Mouse (Mus musculus) embryonic facial prominence, embryonic 11.5 days (tissue): Measurements from ENCODE around the gene Adssl1. TPM values are rescaled to one million over a fixed set of nuclear protein-coding genes. Genes with fewer than 3 reads are reported as not detected.

Experiments
- ATAC-seq: fragments of 200-750 bp; cut with Nextera tagmentation; replicated peaks from 2 replicates; pipeline ENCODE4 v1.8.0; 2017; ENCODE audit warnings: low read depth; ENCODE audit not compliant: insufficient number of reproducible peaks, low FRiP score, low TSS enrichment
- DNase-seq: peaks from one replicate; pipeline ENCODE4 v3.0.0-alpha.2; 2015; ENCODE audit warnings: low spot score
- H3K27ac ChIP-seq: fragments of 300-500 bp; sonication (generic); replicated peaks from 2 replicates; pipeline ENCODE4 v1.5.1; 2014; ENCODE audit warnings: mild to moderate bottlenecking, low read depth, low read length, control low read depth
- H3K27me3 ChIP-seq: fragments of 300-500 bp; sonication (generic); 2 replicates; pipeline ENCODE4 v1.6.1; 2014; ENCODE audit warnings: mild to moderate bottlenecking, low read length, moderate library complexity, mixed read lengths; ENCODE audit not compliant: control insufficient read depth, insufficient read depth
- H3K36me3 ChIP-seq: fragments of 300-500 bp; sonication (generic); replicated peaks from 2 replicates; pipeline ENCODE4 v1.6.1; 2014; ENCODE audit warnings: low read depth, mild to moderate bottlenecking, low read length, moderate library complexity, mixed read lengths; ENCODE audit not compliant: control insufficient read depth, insufficient read depth
- H3K4me1 ChIP-seq: fragments of 300-500 bp; sonication (generic); 2 replicates; pipeline ENCODE4 v1.6.1; 2014; ENCODE audit warnings: low read length, mixed read lengths; ENCODE audit not compliant: control insufficient read depth, insufficient read depth
- H3K4me2 ChIP-seq: fragments of 300-500 bp; sonication (generic); 2 replicates; pipeline ENCODE4 v1.6.1; 2014; ENCODE audit warnings: low read depth, mild to moderate bottlenecking, control low read depth, low read length, moderate library complexity
- H3K4me3 ChIP-seq: fragments of 300-500 bp; sonication (generic); 2 replicates; pipeline ENCODE4 v1.5.1; 2014; ENCODE audit warnings: low read depth, low read length, control low read depth
- H3K9ac ChIP-seq: fragments of 300-500 bp; sonication (generic); replicated peaks from 2 replicates; pipeline ENCODE4 v1.6.1; 2014; ENCODE audit warnings: mild to moderate bottlenecking, control low read depth, low read length
- H3K9me3 ChIP-seq: fragments of 300-500 bp; sonication (generic); replicated peaks from 2 replicates; pipeline ENCODE4 v1.6.1; 2016; ENCODE audit warnings: mild to moderate bottlenecking, low read length, inconsistent platforms, mixed read lengths; ENCODE audit not compliant: control insufficient read depth
- WGBS: fragments of 180-500 bp; shearing (Covaris S2); extraction: QIAGEN DNeasy Blood & Tissue Kit; methylation state at CpG from one replicate; pipeline ENCODE4 v1.1.7; 2014; 5-methylcytosine and 5-hydroxymethylcytosine counted together
- polyA plus RNA-seq: library from polyadenylated mRNA; unstranded; fragments of >200 nt; fragmentation: Nextera tagmentation; extraction: Ambion mirVana; gene quantifications from 2 replicates; pipeline ENCODE4 v1.2.1, GENCODE M21; 2014

The Adssl1 gene
- polyA plus RNA-seq, 1 experiment from 2014 or later = 4.2 TPM

DNA sequence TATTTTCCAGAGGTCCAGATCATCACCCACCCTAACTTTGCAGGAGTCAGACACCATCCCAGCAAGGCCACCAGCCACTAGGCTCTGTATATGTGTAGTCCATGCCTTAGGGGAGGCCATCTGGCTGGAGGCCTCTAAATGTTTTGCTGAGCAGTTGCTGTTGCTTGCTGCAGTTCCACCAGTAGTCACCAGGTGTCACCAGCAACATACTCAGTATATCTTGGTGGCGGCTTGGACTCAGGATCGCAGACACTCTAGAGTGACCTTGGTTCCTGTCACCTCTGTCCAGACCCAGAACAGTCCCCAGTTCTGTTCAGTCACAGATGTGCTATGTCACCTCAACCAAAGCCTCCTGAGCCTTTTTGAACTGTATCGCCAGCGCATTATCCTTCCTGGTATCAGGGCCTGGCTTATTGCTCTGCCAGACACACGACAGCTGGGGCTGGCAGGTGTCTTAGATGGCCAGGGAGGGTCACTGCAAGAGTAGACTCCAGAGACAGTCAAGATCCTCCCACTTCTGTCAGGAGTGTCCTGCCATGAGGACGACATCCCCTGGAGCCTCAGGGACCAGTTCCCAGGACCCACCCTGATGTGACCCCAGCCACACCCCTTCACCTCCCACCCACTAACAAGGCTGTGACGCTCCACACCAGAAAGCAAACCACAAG, 33.4 kb downstream of the Adssl1 start:
- H3K4me2 ChIP-seq = no peak overlapping the region
- WGBS = 63% methylated on average over 7 of the region's 7 CpGs
- H3K27ac ChIP-seq = no peak overlapping the region
- ATAC-seq (0 out of 2 replicates have a peak, but pooled peaks have one; percentile 30), DNase-seq (peak; percentile 88)
- H3K9me3 ChIP-seq = no peaks in the 10 kb centered on the region
- no peaks in the 10 kb centered on the region for H3K4me1 ChIP-seq
- no peak overlapping the region for H3K4me3 ChIP-seq
- H3K27me3 ChIP-seq = no peaks in the 10 kb centered on the region
- peaks cover 20% of the 10 kb centered on the region for H3K36me3 ChIP-seq
- H3K9ac ChIP-seq = no peak overlapping the region

DNA sequence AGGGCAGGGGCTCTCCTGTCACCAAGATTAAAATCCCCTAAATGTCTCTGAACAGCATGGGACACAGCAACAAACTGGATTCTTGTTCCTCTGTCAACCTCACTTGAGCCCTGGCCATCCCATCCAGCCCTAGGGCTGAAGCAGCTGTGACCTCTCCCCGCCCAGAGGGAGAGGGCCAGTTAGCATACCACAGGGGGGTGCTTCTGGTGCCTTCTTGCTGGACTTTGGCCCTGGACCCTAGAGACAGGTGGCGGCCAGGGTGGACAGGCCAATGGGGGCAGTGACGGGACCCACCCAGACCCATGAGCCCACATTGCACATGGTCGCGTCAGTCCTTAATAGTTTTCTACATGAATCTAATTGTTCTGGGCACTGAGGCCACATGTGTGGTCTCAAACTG, 34.2 kb downstream of the Adssl1 start:
- Histone ChIP-seq H3K36me3 (peaks cover 24% of the 10 kb centered on the region), H3K9me3 (no peaks in the 10 kb centered on the region), H3K4me1 (no peaks in the 10 kb centered on the region), H3K4me2 (no peak overlapping the region), H3K27me3 (no peaks in the 10 kb centered on the region), H3K27ac (no peak overlapping the region), H3K4me3 (no peak overlapping the region), H3K9ac (no peak overlapping the region)
- DNase-seq = no peak
- no peak for ATAC-seq
- 80% methylated on average over 5 of the region's 5 CpGs for WGBS

DNA sequence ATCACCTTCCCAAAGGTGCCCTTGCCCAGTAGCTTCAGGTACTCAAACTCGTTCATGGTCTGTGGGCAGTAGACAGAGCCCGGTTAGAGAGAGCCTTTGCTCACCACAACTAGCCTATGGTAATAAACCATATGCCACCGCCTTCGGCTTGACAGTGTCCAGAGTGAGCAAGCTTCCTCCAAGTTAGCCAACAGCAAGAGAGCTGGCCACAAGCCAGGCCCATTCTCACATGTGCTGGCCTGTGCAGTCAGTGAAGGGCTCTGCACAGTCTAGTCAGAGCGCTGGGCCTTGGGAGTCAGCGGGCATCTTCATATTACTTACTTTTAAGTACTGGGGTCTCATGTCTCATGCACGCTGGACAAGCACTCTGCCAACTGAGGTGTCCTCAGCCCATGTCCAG, 38.8 kb downstream of the Adssl1 start:
- H3K36me3 ChIP-seq = peaks cover 40% of the 10 kb centered on the region
- ATAC-seq = no peak

DNA sequence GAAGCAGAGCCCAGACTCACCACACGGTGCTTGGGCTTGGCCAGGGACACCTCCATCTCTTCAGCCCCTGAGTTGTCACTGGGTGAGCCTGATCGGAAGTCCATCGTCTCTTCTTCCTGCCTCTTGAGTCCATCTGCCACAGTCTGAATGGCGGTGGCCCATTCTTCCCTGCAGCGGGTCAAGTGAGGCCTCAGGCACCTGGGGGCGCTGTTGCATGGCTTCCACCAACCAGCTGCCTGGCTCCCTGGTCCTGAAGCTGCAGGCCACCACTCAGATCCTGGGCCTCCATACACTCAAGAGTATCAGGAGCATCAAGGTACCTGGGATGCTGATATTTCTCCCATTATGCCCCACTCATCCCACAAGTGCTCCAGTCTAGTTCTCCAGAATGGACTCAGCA, 39.3 kb downstream of the Adssl1 start:
- 75% methylated on average over 6 of the region's 6 CpGs for WGBS
- H3K4me2 ChIP-seq = no peak overlapping the region
- H3K9ac ChIP-seq = no peak overlapping the region
- H3K4me3 ChIP-seq = no peak overlapping the region
- H3K4me1 ChIP-seq = peaks cover 2% of the 10 kb centered on the region; the same call in 1 of the 2 replicates
- H3K9me3 ChIP-seq = no peaks in the 10 kb centered on the region
- ATAC-seq = no peak
- no peaks in the 10 kb centered on the region for H3K27me3 ChIP-seq
- no peak overlapping the region for H3K27ac ChIP-seq
- peaks cover 40% of the 10 kb centered on the region for H3K36me3 ChIP-seq
- DNase-seq = no peak

More for the DNA sequence above, 38.8 kb downstream of the Adssl1 start:
- no peaks in the 10 kb centered on the region for H3K27me3 ChIP-seq
- H3K4me3 ChIP-seq = no peak overlapping the region
- H3K9ac ChIP-seq = no peak overlapping the region
- DNase-seq = no peak
- no peak overlapping the region for H3K27ac ChIP-seq
- H3K4me2 ChIP-seq = no peak overlapping the region
- H3K9me3 ChIP-seq = no peaks in the 10 kb centered on the region
- peaks cover 2% of the 10 kb centered on the region; the same call in 1 of the 2 replicates for H3K4me1 ChIP-seq
- 96% methylated on average over 7 of the region's 7 CpGs for WGBS

DNA sequence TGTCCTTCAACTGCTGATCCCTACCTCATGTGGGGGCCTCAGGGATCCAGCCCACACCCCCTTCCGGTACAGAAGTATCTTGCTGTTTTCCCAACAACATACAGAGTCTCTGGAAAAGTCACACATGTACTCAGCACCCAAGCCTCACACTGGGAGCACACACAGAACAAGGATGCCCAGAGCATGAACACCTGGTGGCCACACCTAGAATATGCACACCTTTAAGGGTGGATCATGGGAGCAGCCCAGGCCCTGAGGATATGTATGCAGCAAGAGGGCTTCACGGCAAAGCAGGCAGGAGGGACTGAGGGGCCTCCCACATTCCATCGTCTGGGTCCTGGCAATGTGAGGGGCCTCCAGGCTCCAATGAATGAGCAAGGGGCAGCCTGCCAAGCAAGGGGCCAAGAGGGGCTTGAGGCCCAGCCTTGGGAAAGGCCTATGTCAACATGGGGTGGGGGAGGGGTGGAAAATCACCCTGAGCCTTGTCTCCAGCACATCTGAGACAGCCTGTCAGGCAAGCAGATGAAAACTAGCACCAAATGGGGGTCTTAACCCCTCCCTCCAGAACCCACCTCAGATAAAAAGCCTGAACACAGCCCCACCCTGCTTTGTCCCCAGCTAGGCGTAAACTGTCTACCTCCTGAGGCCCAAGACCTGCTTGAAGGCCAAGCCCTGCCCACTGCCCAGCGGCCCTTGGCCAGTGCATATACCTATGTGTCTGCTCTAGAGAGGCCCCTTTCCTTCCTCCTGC, 40.9 kb downstream of the Adssl1 start:
- peak; percentile 65 for DNase-seq
- H3K9me3 ChIP-seq = no peaks in the 10 kb centered on the region
- peaks cover 2% of the 10 kb centered on the region; the same call in 1 of the 2 replicates for H3K4me1 ChIP-seq
- WGBS = 51% methylated on average over 5 of the region's 5 CpGs
- H3K27me3 ChIP-seq = no peaks in the 10 kb centered on the region
- no peak overlapping the region for H3K9ac ChIP-seq
- peak; percentile 15; the same call in 1 of the 2 replicates for ATAC-seq
- H3K27ac ChIP-seq = 0 out of 2 replicates have a peak overlapping the region, but pooled peaks have one; percentile 9
- H3K36me3 ChIP-seq = peaks cover 32% of the 10 kb centered on the region
- no peak overlapping the region for H3K4me3 ChIP-seq
- no peak overlapping the region; the same call in 1 of the 2 replicates for H3K4me2 ChIP-seq

DNA sequence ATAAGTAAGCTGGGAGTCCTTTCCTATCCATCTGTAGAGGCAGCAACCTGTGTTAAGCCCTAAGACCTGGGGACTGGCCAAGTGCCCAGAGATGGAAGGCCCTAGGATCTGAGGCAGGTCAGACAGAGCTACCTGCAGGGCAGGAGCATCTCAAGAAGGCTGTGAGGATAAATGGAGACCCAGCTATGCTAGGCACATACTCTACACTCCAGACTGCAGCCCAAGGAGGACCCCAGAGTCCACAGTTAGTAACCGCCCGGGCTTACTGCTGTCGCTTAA, 41.4 kb downstream of the Adssl1 start:
- no peak for ATAC-seq
- Histone ChIP-seq H3K27ac (no peak overlapping the region), H3K9ac (no peak overlapping the region), H3K9me3 (no peaks in the 10 kb centered on the region), H3K36me3 (peaks cover 32% of the 10 kb centered on the region), H3K4me3 (no peak overlapping the region), H3K4me1 (peaks cover 2% of the 10 kb centered on the region; the same call in 1 of the 2 replicates), H3K27me3 (no peaks in the 10 kb centered on the region), H3K4me2 (no peak overlapping the region)
- no peak for DNase-seq
- WGBS = 96% methylated on average over 3 of the region's 3 CpGs

DNA sequence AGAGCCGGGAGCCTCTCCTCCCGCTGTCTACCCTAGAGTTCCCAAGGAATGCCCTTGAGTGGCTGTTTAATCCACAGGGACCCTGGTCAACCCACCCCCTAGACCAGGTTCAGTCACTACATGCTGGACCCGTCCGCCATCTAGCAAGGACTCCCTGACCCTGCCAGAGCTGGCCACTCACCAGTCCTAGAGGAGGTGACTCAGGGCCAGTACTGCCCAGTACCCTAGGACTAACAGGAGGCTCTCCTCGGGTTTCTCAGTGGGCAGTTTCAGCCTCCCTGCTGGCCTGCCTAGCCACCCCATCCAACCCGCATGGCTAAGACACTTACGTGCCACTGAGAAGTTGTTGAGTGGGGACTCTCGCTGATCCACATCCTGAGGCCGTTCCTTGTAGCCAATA, 42.0 kb downstream of the Adssl1 start:
- DNase-seq (no peak), ATAC-seq (no peak)
- H3K36me3 ChIP-seq = peaks cover 30% of the 10 kb centered on the region
- H3K9me3 ChIP-seq = no peaks in the 10 kb centered on the region
- peaks cover 2% of the 10 kb centered on the region; the same call in 1 of the 2 replicates for H3K4me1 ChIP-seq
- no peak overlapping the region for H3K27ac ChIP-seq
- whole genome bisulfite sequencing = 87% methylated on average over 9 of the region's 9 CpGs
- no peaks in the 10 kb centered on the region for H3K27me3 ChIP-seq
- H3K4me2 ChIP-seq = no peak overlapping the region
- H3K9ac ChIP-seq = no peak overlapping the region
- H3K4me3 ChIP-seq = no peak overlapping the region

DNA sequence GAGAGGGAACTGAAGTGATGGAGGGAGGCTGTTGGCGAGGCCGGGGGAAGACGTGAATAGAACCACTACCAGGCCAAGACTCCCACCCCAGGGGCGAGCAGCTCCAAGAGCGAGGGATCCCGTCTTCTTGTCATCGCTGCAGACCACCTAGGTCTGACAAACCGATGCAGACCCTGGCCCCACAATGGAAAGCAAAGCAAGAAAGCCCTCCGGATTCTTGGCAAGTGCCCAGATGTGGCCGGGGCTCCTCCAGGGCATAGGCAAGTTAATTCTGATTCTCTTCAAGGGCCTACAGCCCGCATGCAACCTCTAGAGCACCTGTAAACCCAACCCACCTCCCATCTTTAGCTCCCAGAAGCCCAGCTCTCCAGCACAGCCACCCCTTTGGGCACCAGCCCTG, 43.5 kb downstream of the Adssl1 start:
- H3K27me3 ChIP-seq = no peaks in the 10 kb centered on the region
- no peak overlapping the region for H3K9ac ChIP-seq
- DNase-seq (no peak), ATAC-seq (no peak)
- WGBS = 94% methylated on average over 11 of the region's 11 CpGs
- no peak overlapping the region; the same call in 1 of the 2 replicates for H3K27ac ChIP-seq
- H3K4me1 ChIP-seq = peaks cover 2% of the 10 kb centered on the region; the same call in 1 of the 2 replicates
- no peak overlapping the region for H3K4me2 ChIP-seq
- H3K4me3 ChIP-seq = no peak overlapping the region
- peaks cover 22% of the 10 kb centered on the region for H3K36me3 ChIP-seq
- no peaks in the 10 kb centered on the region for H3K9me3 ChIP-seq
